Mouse (Mus musculus): ENCODE data around the gene Tmed3. TPM values are rescaled to one million over a fixed set of nuclear protein-coding genes. Genes with fewer than 3 reads are reported as not detected.

The Tmed3 gene
- polyA plus RNA-seq, 1 experiment from 2014 or later = 50.1 TPM

GRCm38 (mm10) chr9:89686262-89686661 lies 18.6 kb downstream of the Tmed3 start:
- Histone ChIP-seq H3K27me3 (ENCODE audit: low read depth, poor library complexity, severe bottlenecking) (no peaks in the 10 kb centered on the region), H3K4me1 (no peaks in the 10 kb centered on the region), H3K4me3 (no peak overlapping the region), H3K27ac (no peak overlapping the region), H3K9me3 (replicated peaks) (no peaks in the 10 kb centered on the region), H3K36me3 (no peaks in the 10 kb centered on the region)
- DNase-seq (ENCODE audit: low spot score) = no peak
- 72% methylated on average over 2 of the region's 2 CpGs for WGBS

DNA sequence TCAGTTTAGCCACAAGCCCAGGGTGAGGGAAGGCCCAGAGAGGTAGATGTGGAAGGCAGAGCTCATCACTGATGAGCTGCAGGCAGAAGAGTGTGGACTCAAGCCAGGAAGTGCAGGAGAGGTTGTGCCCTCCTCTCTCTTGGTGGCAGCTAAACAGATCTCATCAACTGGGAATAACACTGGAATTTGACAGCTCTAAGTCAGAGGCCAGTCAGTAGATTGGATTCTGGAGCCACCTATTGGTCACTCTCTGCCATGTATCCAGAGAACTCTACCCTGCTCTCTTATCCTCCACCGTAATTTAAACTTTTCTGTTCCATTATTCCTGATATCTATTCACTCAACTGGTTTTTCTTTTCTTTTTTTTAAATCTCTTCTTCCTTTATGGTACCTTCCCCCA lies 25.9 kb downstream of the Tmed3 start:
- no peaks in the 10 kb centered on the region for H3K9me3 ChIP-seq (replicated peaks)
- 73% methylated on average over 1 of the region's 1 CpGs for WGBS
- no peaks in the 10 kb centered on the region for H3K4me1 ChIP-seq
- H3K36me3 ChIP-seq = no peaks in the 10 kb centered on the region
- no peak overlapping the region for H3K27ac ChIP-seq
- DNase-seq (ENCODE audit: low spot score) = no peak
- no peak overlapping the region for H3K4me3 ChIP-seq
- no peaks in the 10 kb centered on the region for H3K27me3 ChIP-seq (ENCODE audit: low read depth, poor library complexity, severe bottlenecking)

- DNase-seq (ENCODE audit: low spot score) = peak; percentile 87
- H3K27ac ChIP-seq = no peak overlapping the region
- 55% methylated on average over 3 of the region's 3 CpGs for WGBS
- H3K4me3 ChIP-seq = no peak overlapping the region
- no peaks in the 10 kb centered on the region for H3K4me1 ChIP-seq
- H3K27me3 ChIP-seq (ENCODE audit: low read depth, poor library complexity, severe bottlenecking) = no peaks in the 10 kb centered on the region
- no peaks in the 10 kb centered on the region for H3K9me3 ChIP-seq (replicated peaks)
- H3K36me3 ChIP-seq = no peaks in the 10 kb centered on the region
Measured at GRCm38 (mm10) chr9:89674014-89674618, 30.8 kb downstream of the Tmed3 start.

DNA sequence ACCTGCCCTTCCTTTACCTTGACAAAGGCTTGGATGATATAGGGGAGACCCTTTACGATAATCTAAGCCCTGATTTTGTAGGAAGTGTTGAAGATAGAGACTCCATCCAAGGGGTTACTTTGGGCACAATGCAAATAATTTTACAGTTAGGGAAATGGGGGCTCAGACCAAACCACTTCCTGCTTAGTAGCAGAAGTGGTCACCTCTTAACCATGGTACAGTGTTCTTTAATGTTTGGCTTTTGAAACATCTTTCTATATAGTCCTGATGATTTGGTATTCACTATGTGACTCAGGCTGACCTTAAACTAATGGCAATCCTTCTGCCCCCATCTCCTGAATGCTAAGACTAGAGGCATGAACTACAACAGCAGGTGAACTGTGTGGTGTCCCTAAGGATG lies 31.5 kb downstream of the Tmed3 start:
- DNase-seq (ENCODE audit: low spot score) = no peak
- H3K27ac ChIP-seq = no peak overlapping the region
- no peaks in the 10 kb centered on the region for H3K27me3 ChIP-seq (ENCODE audit: low read depth, poor library complexity, severe bottlenecking)
- no peaks in the 10 kb centered on the region for H3K36me3 ChIP-seq
- no peaks in the 10 kb centered on the region for H3K4me1 ChIP-seq
- no peak overlapping the region for H3K4me3 ChIP-seq
- WGBS = 82% methylated on average over 1 of the region's 1 CpGs
- no peaks in the 10 kb centered on the region for H3K9me3 ChIP-seq (replicated peaks)

DNA sequence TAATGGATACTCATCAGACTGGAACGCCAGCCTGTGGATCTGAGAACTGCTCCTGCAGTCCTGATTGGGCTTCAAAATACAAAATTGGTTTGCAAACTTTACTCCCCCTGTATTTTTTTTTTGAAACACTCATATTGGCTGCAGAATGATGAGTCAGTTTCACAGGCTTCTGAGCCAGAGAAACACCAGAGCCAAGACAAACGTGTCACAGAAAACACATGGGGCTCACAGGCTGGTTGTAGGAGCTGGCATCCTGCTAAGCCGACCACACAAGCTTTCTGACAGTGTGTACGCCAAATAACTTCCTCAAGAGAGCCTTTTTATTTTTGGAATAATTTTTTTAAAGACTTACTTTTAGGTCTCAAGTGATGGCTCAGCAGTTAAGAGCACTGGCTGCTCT lies 35.0 kb downstream of the Tmed3 start:
- Histone ChIP-seq H3K4me3 (no peak overlapping the region), H3K27ac (no peak overlapping the region), H3K9me3 (replicated peaks) (no peaks in the 10 kb centered on the region), H3K4me1 (no peaks in the 10 kb centered on the region), H3K27me3 (ENCODE audit: low read depth, poor library complexity, severe bottlenecking) (no peaks in the 10 kb centered on the region), H3K36me3 (no peaks in the 10 kb centered on the region)
- 84% methylated on average over 4 of the region's 4 CpGs for WGBS
- DNase-seq (ENCODE audit: low spot score) = no peak

DNA sequence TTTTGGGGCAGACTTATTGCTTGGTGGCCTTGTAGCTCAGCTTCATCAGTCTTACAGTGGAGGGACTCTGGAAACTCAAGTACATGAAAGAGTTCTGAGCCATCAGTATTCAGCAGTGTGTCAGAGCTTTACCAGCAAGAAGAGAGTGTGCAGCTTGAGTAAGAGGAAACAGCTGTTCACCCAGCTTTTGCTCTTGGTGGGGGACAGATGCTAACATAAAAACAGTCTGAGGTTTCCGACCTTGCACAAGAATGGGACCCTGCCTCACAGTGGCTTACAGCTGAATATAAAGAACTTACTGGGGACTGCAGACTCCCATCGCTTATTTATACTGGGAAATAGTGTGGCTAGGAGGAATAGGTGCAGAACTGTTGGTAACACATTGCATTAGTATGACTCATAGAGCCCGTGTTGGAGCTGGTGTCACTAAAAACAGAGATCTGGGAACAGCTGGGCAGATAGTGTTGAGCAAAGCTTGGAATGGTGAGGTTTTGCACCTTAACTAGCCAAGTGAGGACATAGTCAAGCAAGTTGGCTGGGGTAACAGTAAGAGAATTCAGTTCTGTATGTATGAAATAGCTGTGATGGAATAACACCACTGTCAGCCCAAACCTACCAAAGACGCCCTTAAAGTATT lies 37.4 kb downstream of the Tmed3 start:
- Histone ChIP-seq H3K27me3 (ENCODE audit: low read depth, poor library complexity, severe bottlenecking) (no peaks in the 10 kb centered on the region), H3K27ac (no peak overlapping the region), H3K9me3 (replicated peaks) (no peaks in the 10 kb centered on the region), H3K36me3 (no peaks in the 10 kb centered on the region), H3K4me1 (no peaks in the 10 kb centered on the region), H3K4me3 (no peak overlapping the region)
- no peak for DNase-seq (ENCODE audit: low spot score)
- WGBS = 82% methylated on average over 4 of the region's 4 CpGs

DNA sequence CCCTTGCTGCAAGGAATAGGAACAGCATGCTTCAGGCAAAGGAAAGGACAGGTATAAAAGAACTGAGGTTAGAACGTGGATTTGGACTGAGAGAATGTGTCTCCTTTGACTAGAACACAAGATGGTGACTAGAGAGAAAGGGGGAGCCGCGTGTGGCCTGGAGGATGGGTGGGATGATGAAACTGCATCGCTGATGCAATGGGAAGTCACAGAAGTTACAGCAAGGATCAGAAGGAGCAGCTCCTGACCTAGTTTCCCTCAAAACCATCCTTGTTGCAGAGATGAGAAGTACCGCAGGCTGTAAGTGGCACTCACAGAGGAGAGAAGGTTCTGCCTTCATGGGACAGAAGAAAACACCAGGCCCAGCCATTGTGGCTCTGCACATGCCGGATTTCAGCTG lies 54.0 kb downstream of the Tmed3 start:
- H3K4me3 ChIP-seq = no peak overlapping the region
- no peak overlapping the region for H3K27ac ChIP-seq
- H3K36me3 ChIP-seq = no peaks in the 10 kb centered on the region
- no peaks in the 10 kb centered on the region for H3K9me3 ChIP-seq (replicated peaks)
- H3K27me3 ChIP-seq (ENCODE audit: low read depth, poor library complexity, severe bottlenecking) = no peaks in the 10 kb centered on the region
- WGBS = 82% methylated on average over 6 of the region's 6 CpGs
- DNase-seq (ENCODE audit: low spot score) = no peak
- H3K4me1 ChIP-seq = no peaks in the 10 kb centered on the region

Other genes starting within 250 kb of the Tmed3 start
- gene Minar1, start 81.9 kb downstream of the Tmed3 start, polyA plus RNA-seq (2016; fragmentation: Nextera tagmentation; extraction: Ambion mirVana) = 0.25 and 0.26 TPM in 2 replicates
- gene Ankrd34c, start 33.4 kb upstream of the Tmed3 start, polyA plus RNA-seq (2016; fragmentation: Nextera tagmentation; extraction: Ambion mirVana) = not detected in 2 replicates
- gene Rasgrf1, start 204.8 kb upstream of the Tmed3 start, polyA plus RNA-seq (2016; fragmentation: Nextera tagmentation; extraction: Ambion mirVana) = 0.16 TPM in 1 of 2 replicates, not detected in the other